Mouse (Mus musculus): ENCODE results near the gene Zfp292. TPM values are rescaled to one million over a fixed set of nuclear protein-coding genes. Genes with fewer than 3 reads are reported as not detected.

The Zfp292 gene
- polyA plus RNA-seq (2014; fragmentation: Illumina TruSeq; extraction: RNeasy Lipid Tissue Mini Kit (QIAGEN cat#74804); ENCODE audit: low read depth, low replicate concordance) = 29.8 TPM

GRCm38 (mm10) chr4:34882818-34883217 lies at the start of gene Zfp292:
Gene Zfp292 (minus strand): TSS chr4:34882960.

DNA sequence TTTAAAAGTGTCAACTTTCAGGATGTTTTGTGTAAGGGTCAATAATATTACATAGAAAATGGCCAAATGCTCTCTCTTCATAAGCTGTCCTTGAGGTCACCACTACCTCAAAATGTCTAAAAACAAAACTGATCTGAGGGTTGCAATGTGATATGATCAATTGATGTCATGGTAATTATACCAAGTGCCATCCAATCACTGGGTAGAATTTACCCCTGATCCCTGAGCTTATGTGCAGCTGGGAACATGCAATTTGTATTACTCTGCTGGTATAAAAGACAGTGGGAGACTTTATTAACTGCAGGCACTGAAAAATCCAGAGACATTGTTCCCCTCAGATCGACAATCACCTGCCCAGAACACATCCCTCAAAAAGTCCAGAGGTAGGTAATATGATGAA lies 10.7 kb upstream of the Zfp292 start, which contains the start of gene Cga:
Gene Cga, plus strand, starts transcription at position 301 of the 400 bp plus-strand sequence.

DNA sequence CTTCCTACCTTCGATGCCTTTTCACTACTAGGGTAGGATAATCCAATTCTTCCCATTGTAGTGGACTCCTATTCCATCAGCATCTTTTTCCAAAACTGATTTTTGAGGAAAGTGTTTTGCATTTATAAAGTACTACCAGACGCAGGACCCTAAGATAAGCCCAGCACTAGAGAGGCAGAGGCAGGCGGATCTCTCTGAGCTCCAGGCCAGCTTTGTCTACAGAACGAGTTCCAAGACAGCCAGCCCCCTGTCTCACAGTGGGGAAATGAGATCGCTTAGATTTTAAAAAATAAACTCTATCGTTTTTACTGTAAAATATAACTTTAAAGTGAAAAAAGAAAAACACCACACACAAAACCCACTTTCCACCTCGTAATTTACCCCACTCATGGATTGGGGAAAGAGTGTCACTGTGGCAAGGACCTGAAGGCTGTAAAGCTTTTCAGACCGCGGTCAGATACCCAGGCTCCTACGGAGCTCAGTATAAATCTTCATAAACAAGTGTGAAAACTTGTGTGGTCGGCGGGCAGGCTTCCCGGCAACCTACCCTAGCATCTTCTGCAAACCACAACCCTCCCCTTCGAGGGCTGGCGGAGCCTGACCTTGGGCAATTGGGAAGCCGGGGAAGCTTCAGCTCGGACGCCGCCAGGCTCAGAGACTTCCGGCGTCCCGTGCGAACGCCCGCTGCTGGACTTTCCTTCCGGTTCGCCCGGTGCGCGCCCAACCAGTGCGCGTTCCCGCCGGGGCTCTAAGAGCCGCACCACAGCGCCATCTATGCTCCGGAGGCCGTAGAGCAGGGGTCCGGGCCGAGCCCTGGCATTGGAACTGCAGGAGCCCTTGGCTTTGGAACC lies 104.9 kb downstream of the Zfp292 start, which contains the start of gene Smim8:
Gene Smim8, minus strand, starts transcription at position 747 of the 851 bp plus-strand sequence.

GRCm38 (mm10) chr4:34756163-34756562 lies 126.6 kb downstream of the Zfp292 start, which contains the start of gene Gm136:
Gene Gm136 (minus strand): TSS chr4:34756263.

Other genes starting within 250 kb of the Zfp292 start
- 109 TPM for gene Slc35a1, start 195.5 kb downstream of the Zfp292 start, polyA plus RNA-seq (2014; fragmentation: Illumina TruSeq; extraction: RNeasy Lipid Tissue Mini Kit (QIAGEN cat#74804); ENCODE audit: low read depth, low replicate concordance)
- gene Cfap206, start 152.8 kb downstream of the Zfp292 start, polyA plus RNA-seq (2014; fragmentation: Illumina TruSeq; extraction: RNeasy Lipid Tissue Mini Kit (QIAGEN cat#74804); ENCODE audit: low read depth, low replicate concordance) = not detected
- not detected for gene Gm136, start 126.7 kb downstream of the Zfp292 start, polyA plus RNA-seq (2014; fragmentation: Illumina TruSeq; extraction: RNeasy Lipid Tissue Mini Kit (QIAGEN cat#74804); ENCODE audit: low read depth, low replicate concordance)
- gene Smim8, start 104.5 kb downstream of the Zfp292 start, polyA plus RNA-seq (2014; fragmentation: Illumina TruSeq; extraction: RNeasy Lipid Tissue Mini Kit (QIAGEN cat#74804); ENCODE audit: low read depth, low replicate concordance) = 164 TPM
- gene Cga, start 10.8 kb upstream of the Zfp292 start, polyA plus RNA-seq (2014; fragmentation: Illumina TruSeq; extraction: RNeasy Lipid Tissue Mini Kit (QIAGEN cat#74804); ENCODE audit: low read depth, low replicate concordance) = not detected

Data from kidney, adult 10 weeks (tissue).